Mouse (Mus musculus) liver, postnatal 0 days (tissue): ENCODE results near the gene Cfap299.

Source experiments
- CTCF ChIP-seq: sonication (generic); IDR thresholded peaks from 2 replicates; pipeline ENCODE4 v1.5.1; 2016; ENCODE audit warnings: antibody characterized with exemption, low read depth
- EP300 ChIP-seq: IDR thresholded peaks from 2 replicates; pipeline ENCODE4 v1.6.1; 2016; ENCODE audit warnings: antibody characterized with exemption, low read depth, mild to moderate bottlenecking

- TF ChIP-seq CTCF: no peak
- TF ChIP-seq EP300: no peak
Observed at GRCm38 (mm10) chr5:98790894-98791607, 461.9 kb downstream of the Cfap299 start.
